Mouse (Mus musculus): ENCODE results near the gene Gpatch11.

Gene Gpatch11

GRCm38 (mm10) chr17:78895394-78895793 lies 60.0 kb downstream of the Gpatch11 start:
- no peak for DNase-seq

Data from right cerebral cortex, postnatal 25 days (tissue).